Mouse (Mus musculus) cerebellum, adult 2 months (tissue): ENCODE measurements around the gene Rps3. TPM values are rescaled to one million over a fixed set of nuclear protein-coding genes. Genes with fewer than 3 reads are reported as not detected.

Experiments used
- DNase-seq, 2 experiments: peaks; one replicate each; pipeline ENCODE4 v3.0.0; 2021
- H3K27ac ChIP-seq: fragments of 200-500 bp; 2 replicates; pipeline ENCODE4 v1.5.1; 2012; ENCODE audit warnings: low read length, control low read depth, inconsistent platforms; ENCODE audit not compliant: insufficient read depth
- H3K27me3 ChIP-seq: fragments of 200-500 bp; 2 replicates; pipeline ENCODE4 v1.6.1; 2012; ENCODE audit warnings: inconsistent platforms, mild to moderate bottlenecking, low read length, moderate library complexity; ENCODE audit not compliant: control insufficient read depth, insufficient read depth
- H3K4me1 ChIP-seq: fragments of 200-500 bp; 2 replicates; pipeline ENCODE4 v1.6.1; 2011; ENCODE audit warnings: low read length; ENCODE audit not compliant: control insufficient read depth, insufficient read depth
- H3K4me3 ChIP-seq: fragments of 200-500 bp; replicated peaks from 2 replicates; pipeline ENCODE3; 2011; ENCODE audit warnings: mild to moderate bottlenecking, low read depth, low read length, control low read depth; ENCODE audit not compliant: insufficient read depth
- CTCF ChIP-seq: fragments of 200-500 bp; IDR thresholded peaks from 2 replicates; pipeline ENCODE4 v1.5.1; 2011; ENCODE audit warnings: low read depth, mild to moderate bottlenecking, control low read depth, low read length, moderate library complexity, borderline replicate concordance; ENCODE audit not compliant: insufficient read depth
- POLR2A ChIP-seq: fragments of 200-500 bp; IDR thresholded peaks from 2 replicates; pipeline ENCODE4 v1.6.1; 2011; ENCODE audit warnings: low read length, control low read depth, borderline replicate concordance; ENCODE audit not compliant: insufficient read depth
- WGBS: fragments of 180-500 bp; shearing (Covaris S2); methylation state at CpG from one replicate; pipeline ENCODE4 v1.1.7; 2018; 5-methylcytosine and 5-hydroxymethylcytosine counted together
- polyA plus RNA-seq: library from polyadenylated mRNA; depleted of rRNA; stranded (reverse); fragments of >200 nt; gene quantifications from 2 replicates; pipeline ENCODE4 v1.2.3, GENCODE M21; 2012; rRNA removed

Rps3 gene
- 391 and 434 TPM in 2 replicates for polyA plus RNA-seq

- TF ChIP-seq CTCF (no peak), POLR2A (peak; percentile 93; the same call in 1 of the 2 replicates)
- H3K4me3 ChIP-seq: peak within 1 kb of the TSS; percentile 93
- WGBS: under 1% methylated on average over 45 of the region's 45 CpGs
These were observed at the start of gene Rps3 for GRCm38 (mm10) chr7:99483271-99483923. Rps3 (minus strand) TSS chr7:99483738.

GRCm38 (mm10) chr7:99532526-99532925, 49.0 kb upstream of the Rps3 start:
- DNase-seq: no peak
- 91% methylated on average over 4 of the region's 4 CpGs for WGBS
- Histone ChIP-seq H3K4me3 (no peak overlapping the region), H3K4me1 (peaks cover 11% of the 10 kb centered on the region; the same call in 1 of the 2 replicates), H3K27me3 (no peaks in the 10 kb centered on the region), H3K27ac (no peak overlapping the region)
- TF ChIP-seq POLR2A (no peak), CTCF (no peak)

More at GRCm38 (mm10) chr7:99483271-99483923, at the start of gene Rps3:
- H3K27ac ChIP-seq: no peak within 1 kb of the TSS; the same call in 1 of the 2 replicates
- H3K4me1 ChIP-seq: peaks cover 9% of the 10 kb centered on the region
- H3K27me3 ChIP-seq: no peaks in the 10 kb centered on the region
- peak; percentile 92 to 96 for DNase-seq

DNA sequence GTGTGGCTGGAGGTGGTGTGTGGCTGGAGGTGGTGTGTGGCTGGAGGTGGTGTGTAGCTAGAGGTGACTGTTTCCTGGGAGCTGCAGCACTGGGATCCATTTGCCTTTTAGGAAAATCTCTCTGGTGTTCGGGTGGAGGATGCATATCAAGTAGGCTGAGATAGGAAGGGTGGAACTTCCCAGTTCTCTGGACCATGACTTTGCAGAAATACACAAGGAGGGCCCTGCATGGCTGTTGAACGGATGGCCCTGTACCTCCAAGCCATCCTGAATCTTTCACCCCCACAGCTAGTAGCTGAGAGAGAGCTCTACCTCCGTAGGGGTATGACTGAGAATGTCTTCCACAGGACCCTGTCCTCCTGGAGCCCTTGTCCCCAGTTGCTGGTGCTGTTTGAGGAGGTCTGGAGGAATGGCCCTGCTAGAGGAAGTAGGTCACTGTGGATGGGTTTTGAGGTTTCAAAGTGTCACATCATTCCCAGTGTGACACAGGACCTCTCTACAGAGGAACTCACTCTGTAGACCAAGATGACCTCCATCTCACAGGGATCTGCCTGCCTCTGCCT, 48.0 kb upstream of the Rps3 start:
- peaks cover 6% of the 10 kb centered on the region; the same call in 1 of the 2 replicates for H3K4me1 ChIP-seq
- H3K27ac ChIP-seq: no peak overlapping the region
- TF ChIP-seq POLR2A (no peak), CTCF (no peak)
- H3K4me3 ChIP-seq: no peak overlapping the region
- WGBS: 88% methylated on average over 3 of the region's 3 CpGs
- no peak for DNase-seq
- no peaks in the 10 kb centered on the region for H3K27me3 ChIP-seq

DNA sequence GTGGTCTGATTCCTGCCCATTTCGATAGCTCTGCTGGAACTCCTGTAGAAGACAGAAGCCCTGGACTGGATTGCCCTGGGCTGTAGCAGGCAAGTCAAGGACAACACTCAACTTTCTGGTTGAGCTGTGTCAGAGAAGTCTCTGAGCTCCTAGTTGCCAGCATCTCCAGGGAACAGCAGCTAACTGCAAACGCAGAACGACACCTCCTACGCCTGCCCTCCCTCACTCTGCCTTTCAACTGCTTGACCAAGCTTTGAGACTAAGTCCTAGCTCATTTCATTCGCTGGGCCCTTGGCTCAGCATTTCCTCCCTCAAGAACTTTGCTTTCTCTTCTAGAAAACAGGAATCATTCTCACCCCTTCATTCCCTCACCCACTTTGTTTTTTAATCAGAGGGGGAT, 45.9 kb upstream of the Rps3 start:
- Histone ChIP-seq H3K4me1 (no peaks in the 10 kb centered on the region), H3K27ac (no peak overlapping the region), H3K4me3 (no peak overlapping the region), H3K27me3 (no peaks in the 10 kb centered on the region)
- no peak for TF ChIP-seq CTCF
- no peak for TF ChIP-seq POLR2A
- 64% methylated on average over 5 of the region's 5 CpGs for WGBS
- DNase-seq: no peak

GRCm38 (mm10) chr7:99528547-99528946, 45.0 kb upstream of the Rps3 start:
- H3K27me3 ChIP-seq: no peaks in the 10 kb centered on the region
- WGBS: 61% methylated on average over 2 of the region's 2 CpGs
- H3K27ac ChIP-seq: no peak overlapping the region
- no peak for DNase-seq
- no peaks in the 10 kb centered on the region for H3K4me1 ChIP-seq
- TF ChIP-seq CTCF (no peak), POLR2A (no peak)
- no peak overlapping the region for H3K4me3 ChIP-seq

GRCm38 (mm10) chr7:99523837-99524236, 40.3 kb upstream of the Rps3 start:
- no peak for TF ChIP-seq CTCF
- no peak for TF ChIP-seq POLR2A
- no peaks in the 10 kb centered on the region for H3K4me1 ChIP-seq
- 87% methylated on average over 1 of the region's 1 CpGs for WGBS
- DNase-seq: no peak
- no peaks in the 10 kb centered on the region for H3K27me3 ChIP-seq
- H3K4me3 ChIP-seq: no peak overlapping the region
- no peak overlapping the region for H3K27ac ChIP-seq

- no peaks in the 10 kb centered on the region for H3K4me1 ChIP-seq
- WGBS: 79% methylated on average over 8 of the region's 8 CpGs
- no peak for DNase-seq
- no peak overlapping the region for H3K27ac ChIP-seq
- no peak for TF ChIP-seq POLR2A
- no peak for TF ChIP-seq CTCF
- H3K27me3 ChIP-seq: no peaks in the 10 kb centered on the region
- no peak overlapping the region for H3K4me3 ChIP-seq
These were observed 39.6 kb upstream of the Rps3 start for GRCm38 (mm10) chr7:99523121-99523520.
